Mouse (Mus musculus): Measurements from ENCODE around the gene Sfxn1. TPM values are rescaled to one million over a fixed set of nuclear protein-coding genes. Genes with fewer than 3 reads are reported as not detected.

The Sfxn1 gene
- polyA plus RNA-seq, 1 experiment = 63.9 TPM

DNA sequence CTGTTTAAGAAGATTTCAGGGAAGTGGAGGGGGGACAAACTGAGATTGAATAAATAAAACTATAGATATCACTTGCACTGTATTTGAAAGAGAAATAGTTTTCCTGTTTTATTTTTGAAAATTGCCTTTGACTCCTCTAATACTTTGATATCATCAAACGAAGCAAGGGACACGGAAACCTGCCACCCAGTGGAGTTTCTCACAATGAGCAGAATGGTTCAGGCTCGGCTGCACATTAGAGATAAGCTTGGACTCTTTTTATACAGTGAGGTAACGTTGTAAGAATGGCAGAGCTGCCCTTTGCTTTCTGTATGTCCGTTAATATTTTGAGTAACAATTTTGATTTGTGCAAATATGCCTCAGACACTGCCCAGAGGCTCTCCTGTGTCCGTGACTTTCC is 20.1 kb downstream of the Sfxn1 start:
- TF ChIP-seq POLR2A (IDR thresholded peaks at IDR 0.05; ENCODE audit: low read depth, low read length) (no peak), CTCF (IDR thresholded peaks at IDR 0.05; ENCODE audit: borderline replicate concordance, insufficient read depth, low read length) (no peak)
- Histone ChIP-seq H3K4me1 (ENCODE audit: control insufficient read depth, insufficient read depth, low read length) (no peaks in the 10 kb centered on the region), H3K4me3 (ENCODE audit: insufficient read depth, low read length) (no peak overlapping the region), H3K27ac (ENCODE audit: insufficient read depth, low read length) (no peak overlapping the region)

DNA sequence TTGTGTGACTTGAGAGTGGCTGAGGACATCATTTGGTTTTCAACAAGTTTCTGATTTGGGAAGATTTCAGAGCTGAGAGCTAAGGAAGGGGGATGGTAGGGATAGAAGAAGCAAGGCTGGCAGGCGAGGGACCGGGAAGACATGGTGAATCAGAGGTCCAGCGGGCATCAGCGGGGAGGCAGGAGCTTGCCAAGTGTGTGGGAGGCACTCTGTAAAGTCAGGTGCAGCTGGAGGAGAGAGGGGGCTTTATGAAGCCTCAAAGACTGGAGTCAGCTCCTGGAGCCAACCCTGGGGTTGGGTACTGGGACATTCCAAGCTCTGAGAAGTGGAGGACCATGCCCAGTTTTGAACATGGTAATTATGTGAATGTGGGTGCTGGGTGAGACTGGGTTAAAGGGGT is 22.7 kb downstream of the Sfxn1 start:
- no peaks in the 10 kb centered on the region for H3K4me1 ChIP-seq (ENCODE audit: control insufficient read depth, insufficient read depth, low read length)
- no peak for TF ChIP-seq POLR2A (IDR thresholded peaks at IDR 0.05; ENCODE audit: low read depth, low read length)
- no peak for TF ChIP-seq CTCF (IDR thresholded peaks at IDR 0.05; ENCODE audit: borderline replicate concordance, insufficient read depth, low read length)
- H3K27ac ChIP-seq (ENCODE audit: insufficient read depth, low read length) = no peak overlapping the region
- no peak overlapping the region for H3K4me3 ChIP-seq (ENCODE audit: insufficient read depth, low read length)

DNA sequence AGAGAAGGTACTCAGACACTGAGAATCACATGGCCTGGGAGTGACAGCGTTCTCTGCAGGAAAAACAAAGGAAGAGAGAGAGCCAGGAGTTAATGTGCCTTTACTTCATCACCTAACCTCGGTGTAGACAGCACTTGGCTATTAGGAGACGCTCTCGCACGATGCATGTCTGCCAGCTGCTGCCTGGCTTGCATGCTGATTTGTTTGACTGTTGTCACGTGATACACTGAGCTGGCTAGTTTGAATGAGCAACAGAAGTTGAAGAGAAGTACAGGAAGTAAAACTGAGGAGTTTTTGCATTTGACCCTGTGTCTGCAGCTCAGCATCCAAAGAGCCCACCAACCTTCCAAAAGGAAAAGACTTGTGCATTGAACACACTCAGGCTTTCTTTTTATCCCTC is 23.3 kb downstream of the Sfxn1 start:
- no peak for TF ChIP-seq CTCF (IDR thresholded peaks at IDR 0.05; ENCODE audit: borderline replicate concordance, insufficient read depth, low read length)
- no peak for TF ChIP-seq POLR2A (IDR thresholded peaks at IDR 0.05; ENCODE audit: low read depth, low read length)
- H3K4me1 ChIP-seq (ENCODE audit: control insufficient read depth, insufficient read depth, low read length) = peaks cover 6% of the 10 kb centered on the region; the same call in 1 of the 2 replicates
- no peak overlapping the region for H3K27ac ChIP-seq (ENCODE audit: insufficient read depth, low read length)
- H3K4me3 ChIP-seq (ENCODE audit: insufficient read depth, low read length) = no peak overlapping the region

DNA sequence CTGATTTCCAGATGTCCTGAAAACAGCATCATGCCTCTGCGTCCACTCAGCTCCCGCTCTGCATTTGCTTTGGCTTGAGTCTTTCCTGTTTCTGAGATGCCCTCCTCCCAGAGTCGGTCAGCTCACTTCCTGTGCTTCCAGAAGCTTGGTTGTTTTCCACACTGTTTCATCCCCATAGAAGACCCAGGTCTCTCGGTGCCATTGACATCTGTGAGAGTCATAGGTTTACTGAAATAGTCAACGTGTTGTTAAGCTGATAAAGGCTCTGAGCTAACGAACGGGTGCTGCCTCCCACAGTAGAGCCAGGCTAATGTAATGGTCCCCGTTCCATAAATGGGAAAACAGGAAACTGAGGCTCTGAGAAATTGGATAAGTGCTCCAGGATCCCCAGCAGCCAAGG is 24.1 kb downstream of the Sfxn1 start:
- TF ChIP-seq POLR2A (IDR thresholded peaks at IDR 0.05; ENCODE audit: low read depth, low read length) (no peak), CTCF (IDR thresholded peaks at IDR 0.05; ENCODE audit: borderline replicate concordance, insufficient read depth, low read length) (no peak)
- Histone ChIP-seq H3K4me3 (ENCODE audit: insufficient read depth, low read length) (no peak overlapping the region), H3K27ac (ENCODE audit: insufficient read depth, low read length) (no peak overlapping the region), H3K4me1 (ENCODE audit: control insufficient read depth, insufficient read depth, low read length) (peaks cover 12% of the 10 kb centered on the region)

DNA sequence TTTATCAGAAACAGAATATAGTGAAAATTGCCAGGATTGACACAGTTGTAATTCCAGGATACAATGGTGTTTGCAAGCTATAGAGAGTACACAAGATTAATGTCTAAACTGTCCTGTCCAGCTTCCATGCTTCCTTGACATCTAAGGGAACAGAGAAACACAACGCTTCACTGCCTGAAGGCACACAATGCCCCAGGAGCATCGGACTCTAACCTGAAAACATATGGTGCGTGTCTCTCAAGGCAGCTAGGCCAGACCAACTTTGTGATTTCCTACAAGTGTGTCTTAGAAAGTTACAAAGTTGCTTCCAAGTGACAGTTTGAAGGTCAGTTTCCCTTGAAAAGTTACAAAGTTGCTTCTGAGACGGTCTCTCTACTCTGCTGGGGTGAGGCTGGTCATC is 25.6 kb downstream of the Sfxn1 start:
- Histone ChIP-seq H3K27ac (ENCODE audit: insufficient read depth, low read length) (no peak overlapping the region), H3K4me3 (ENCODE audit: insufficient read depth, low read length) (no peak overlapping the region), H3K4me1 (ENCODE audit: control insufficient read depth, insufficient read depth, low read length) (peaks cover 22% of the 10 kb centered on the region)
- TF ChIP-seq CTCF (IDR thresholded peaks at IDR 0.05; ENCODE audit: borderline replicate concordance, insufficient read depth, low read length) (no peak), POLR2A (IDR thresholded peaks at IDR 0.05; ENCODE audit: low read depth, low read length) (no peak)

- no peak for TF ChIP-seq CTCF (IDR thresholded peaks at IDR 0.05; ENCODE audit: borderline replicate concordance, insufficient read depth, low read length)
- no peak for TF ChIP-seq POLR2A (IDR thresholded peaks at IDR 0.05; ENCODE audit: low read depth, low read length)
- Histone ChIP-seq H3K27ac (ENCODE audit: insufficient read depth, low read length) (no peak overlapping the region), H3K4me3 (ENCODE audit: insufficient read depth, low read length) (no peak overlapping the region), H3K4me1 (ENCODE audit: control insufficient read depth, insufficient read depth, low read length) (peaks cover 25% of the 10 kb centered on the region)
Observed at GRCm38 (mm10) chr13:54097797-54098196, 26.1 kb downstream of the Sfxn1 start.

DNA sequence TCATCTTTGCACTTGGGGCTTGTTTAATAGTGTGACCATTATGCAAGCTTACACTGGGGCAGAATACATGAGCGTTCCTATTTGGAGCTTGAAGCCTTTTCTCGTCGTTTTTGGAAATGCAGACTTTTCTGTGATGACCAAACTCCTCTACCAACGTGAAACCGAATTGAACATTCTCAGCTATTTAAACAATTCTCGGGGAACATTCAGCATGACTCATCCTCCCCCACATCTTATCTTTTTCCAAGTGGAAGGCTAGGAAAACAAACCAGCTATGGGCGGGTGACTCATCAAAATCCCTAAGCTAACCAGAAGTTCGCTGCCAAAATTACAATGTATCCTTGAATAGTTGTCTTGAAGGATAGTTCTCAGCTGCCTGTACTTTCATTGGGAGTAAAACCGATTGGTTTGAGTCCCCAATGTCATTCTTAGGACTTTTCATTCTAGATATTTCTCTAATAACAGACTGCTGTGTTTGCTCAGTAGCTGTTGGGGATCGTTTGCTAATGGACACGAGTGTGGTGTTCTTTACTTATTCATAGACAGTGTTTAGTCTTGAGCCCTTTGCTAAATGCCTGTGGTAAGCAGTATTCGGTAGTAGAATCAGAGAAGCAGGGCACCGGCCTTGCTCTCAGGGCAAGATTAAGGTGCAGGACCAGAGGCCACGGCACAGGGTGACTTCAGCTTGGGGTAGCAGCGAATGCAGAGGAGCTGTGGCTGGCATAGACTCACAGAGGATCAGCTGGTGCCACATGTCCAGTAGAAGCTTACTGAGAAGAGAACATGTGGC is 29.6 kb downstream of the Sfxn1 start:
- Histone ChIP-seq H3K4me3 (ENCODE audit: insufficient read depth, low read length) (no peak overlapping the region), H3K4me1 (ENCODE audit: control insufficient read depth, insufficient read depth, low read length) (peaks cover 25% of the 10 kb centered on the region), H3K27ac (ENCODE audit: insufficient read depth, low read length) (peak overlapping the region; percentile 100)
- TF ChIP-seq CTCF (IDR thresholded peaks at IDR 0.05; ENCODE audit: borderline replicate concordance, insufficient read depth, low read length) (no peak), POLR2A (IDR thresholded peaks at IDR 0.05; ENCODE audit: low read depth, low read length) (no peak)

- Histone ChIP-seq H3K27ac (ENCODE audit: insufficient read depth, low read length) (peak overlapping the region; percentile 96; the same call in 1 of the 2 replicates), H3K4me3 (ENCODE audit: insufficient read depth, low read length) (no peak overlapping the region), H3K4me1 (ENCODE audit: control insufficient read depth, insufficient read depth, low read length) (peaks cover 25% of the 10 kb centered on the region)
- TF ChIP-seq CTCF (IDR thresholded peaks at IDR 0.05; ENCODE audit: borderline replicate concordance, insufficient read depth, low read length) (no peak), POLR2A (IDR thresholded peaks at IDR 0.05; ENCODE audit: low read depth, low read length) (no peak)
Observed at GRCm38 (mm10) chr13:54102061-54102460, 30.4 kb downstream of the Sfxn1 start.

DNA sequence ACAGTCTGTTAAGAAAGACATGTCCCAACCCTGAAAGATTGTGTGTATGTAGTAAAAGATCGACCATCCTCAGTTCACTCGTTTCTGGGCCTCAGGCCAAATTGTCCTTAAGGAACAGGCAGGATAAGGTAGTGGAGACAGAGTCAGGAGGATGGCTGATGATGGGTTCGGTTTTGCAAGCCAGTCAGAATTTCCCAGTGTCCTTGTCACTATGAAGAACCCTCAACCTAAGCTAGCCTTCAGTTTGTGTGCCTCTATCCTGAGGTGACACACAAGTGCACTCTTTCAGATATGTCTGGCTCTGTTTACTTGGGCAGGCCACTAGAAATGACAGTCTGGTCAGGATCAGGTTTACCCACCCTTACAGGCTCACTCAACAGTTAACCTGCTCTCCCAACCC is 31.6 kb downstream of the Sfxn1 start:
- Histone ChIP-seq H3K27ac (ENCODE audit: insufficient read depth, low read length) (no peak overlapping the region), H3K4me3 (ENCODE audit: insufficient read depth, low read length) (no peak overlapping the region)
- TF ChIP-seq POLR2A (IDR thresholded peaks at IDR 0.05; ENCODE audit: low read depth, low read length) (no peak), CTCF (IDR thresholded peaks at IDR 0.05; ENCODE audit: borderline replicate concordance, insufficient read depth, low read length) (no peak)

GRCm38 (mm10) chr13:54103866-54104265 is 32.2 kb downstream of the Sfxn1 start:
- Histone ChIP-seq H3K27ac (ENCODE audit: insufficient read depth, low read length) (no peak overlapping the region), H3K4me1 (ENCODE audit: control insufficient read depth, insufficient read depth, low read length) (peaks cover 25% of the 10 kb centered on the region), H3K4me3 (ENCODE audit: insufficient read depth, low read length) (no peak overlapping the region)
- TF ChIP-seq CTCF (IDR thresholded peaks at IDR 0.05; ENCODE audit: borderline replicate concordance, insufficient read depth, low read length) = no peak
- TF ChIP-seq POLR2A (IDR thresholded peaks at IDR 0.05; ENCODE audit: low read depth, low read length) = no peak

More for the DNA sequence above, 31.6 kb downstream of the Sfxn1 start:
- H3K4me1 ChIP-seq (ENCODE audit: control insufficient read depth, insufficient read depth, low read length) = peaks cover 25% of the 10 kb centered on the region
